Mouse (Mus musculus) C2C12 (cell line): ENCODE measurements at regions not wholly inside any gene's neighbourhood (a gene's known extent, or its start where the extent isn't known, plus 50 kb on each side); places are given as distances from the start of the nearest gene placed in this dataset.

ENCODE experiments used
- H3K27me3 ChIP-seq: one replicate; pipeline ENCODE4 v1.6.1; 2011; ENCODE audit not compliant: control insufficient read depth, insufficient read depth, insufficient read length
- H3K36me3 ChIP-seq: one replicate; pipeline ENCODE4 v1.6.1; 2011; ENCODE audit not compliant: control insufficient read depth, insufficient read depth
- H3K4me3 ChIP-seq: one replicate; pipeline ENCODE4 v1.5.1; 2011; ENCODE audit warnings: mild to moderate bottlenecking, control low read depth; ENCODE audit not compliant: poor library complexity, insufficient read depth, severe bottlenecking
- H3K79me2 ChIP-seq: one replicate; pipeline ENCODE4 v1.6.1; 2011; ENCODE audit not compliant: control insufficient read depth, insufficient read depth
- H3K79me3 ChIP-seq: one replicate; pipeline ENCODE4 v1.6.1; 2011; ENCODE audit warnings: low read depth, control low read depth
- H3ac ChIP-seq: one replicate; pipeline ENCODE3; 2011; ENCODE audit warnings: low read depth; ENCODE audit not compliant: control insufficient read depth, insufficient read length
- CEBPB ChIP-seq: IDR thresholded peaks from one replicate; pipeline ENCODE4 v1.6.1; 2011; ENCODE audit warnings: low read depth, mild to moderate bottlenecking, control low read depth, moderate library complexity
- CTCF ChIP-seq: IDR thresholded peaks from one replicate; pipeline ENCODE4 v1.5.1; 2011; ENCODE audit not compliant: control insufficient read depth, insufficient read depth, insufficient read length
- FOSL1 ChIP-seq: IDR thresholded peaks from one replicate; pipeline ENCODE4 v1.8.0; 2011; ENCODE audit warnings: mild to moderate bottlenecking, low read length; ENCODE audit not compliant: poor library complexity, insufficient read depth, severe bottlenecking
- MAX ChIP-seq: IDR thresholded peaks from one replicate; pipeline ENCODE4 v1.6.1; 2011; ENCODE audit warnings: mild to moderate bottlenecking, control low read depth
- MYOD1 ChIP-seq: IDR thresholded peaks from one replicate; pipeline ENCODE4 v1.6.1; 2011; ENCODE audit warnings: low read depth; ENCODE audit not compliant: control insufficient read depth, insufficient read length
- MYOG ChIP-seq: IDR thresholded peaks from one replicate; pipeline ENCODE4 v1.6.1; 2011; ENCODE audit not compliant: control insufficient read depth, insufficient read length; ENCODE audit errors: extremely low read depth
- USF1 ChIP-seq: IDR thresholded peaks from one replicate; pipeline ENCODE4 v1.6.1; 2011; ENCODE audit warnings: low read depth, mild to moderate bottlenecking, control low read depth, moderate library complexity

- Histone ChIP-seq H3K36me3 (no peaks in the 10 kb centered on the region), H3K4me3 (no peak overlapping the region), H3ac (no peak overlapping the region)
These were observed 261.8 kb downstream of the Uaca start for GRCm38 (mm10) chr9:61055928-61056730.

GRCm38 (mm10) chr9:61056731-61057270, 262.5 kb downstream of the Uaca start:
- no peak overlapping the region for H3ac ChIP-seq

More at GRCm38 (mm10) chr9:61055928-61056730, 261.8 kb downstream of the Uaca start:
- H3K79me2 ChIP-seq: no peaks in the 10 kb centered on the region
- no peak for TF ChIP-seq MAX
- no peak for TF ChIP-seq CTCF
- TF ChIP-seq USF1: no peak
- no peak for TF ChIP-seq MYOG
- no peak for TF ChIP-seq CEBPB
- no peak for TF ChIP-seq MYOD1
- TF ChIP-seq FOSL1: no peak
- no peaks in the 10 kb centered on the region for H3K27me3 ChIP-seq
- H3K79me3 ChIP-seq: no peaks in the 10 kb centered on the region

GRCm38 (mm10) chr9:61059225-61059624, 264.9 kb downstream of the Uaca start:
- H3ac ChIP-seq: no peak overlapping the region
- TF ChIP-seq FOSL1: no peak
- no peaks in the 10 kb centered on the region for H3K27me3 ChIP-seq
- H3K36me3 ChIP-seq: no peaks in the 10 kb centered on the region
- no peaks in the 10 kb centered on the region for H3K79me3 ChIP-seq
- no peaks in the 10 kb centered on the region for H3K79me2 ChIP-seq
- H3K4me3 ChIP-seq: no peak overlapping the region

More at GRCm38 (mm10) chr9:61056731-61057270, 262.5 kb downstream of the Uaca start:
- H3K27me3 ChIP-seq: no peaks in the 10 kb centered on the region
- no peaks in the 10 kb centered on the region for H3K79me3 ChIP-seq
- no peaks in the 10 kb centered on the region for H3K79me2 ChIP-seq
- no peaks in the 10 kb centered on the region for H3K36me3 ChIP-seq
- no peak for TF ChIP-seq FOSL1
- TF ChIP-seq MAX: no peak
- peak; percentile 7 for TF ChIP-seq CEBPB
- TF ChIP-seq MYOG: no peak
- peak; percentile 50 for TF ChIP-seq MYOD1
- no peak for TF ChIP-seq CTCF
- no peak for TF ChIP-seq USF1
- no peak overlapping the region for H3K4me3 ChIP-seq

GRCm38 (mm10) chr9:61060958-61061357, 266.6 kb downstream of the Uaca start:
- Histone ChIP-seq H3K27me3 (no peaks in the 10 kb centered on the region), H3K79me3 (no peaks in the 10 kb centered on the region), H3ac (no peak overlapping the region), H3K36me3 (no peaks in the 10 kb centered on the region), H3K4me3 (no peak overlapping the region), H3K79me2 (no peaks in the 10 kb centered on the region)
- TF ChIP-seq CEBPB (no peak), CTCF (no peak), MYOD1 (no peak), FOSL1 (no peak), MAX (no peak), USF1 (no peak), MYOG (no peak)

- H3K36me3 ChIP-seq: no peaks in the 10 kb centered on the region
- peaks cover 9% of the 10 kb centered on the region for H3K27me3 ChIP-seq
- TF ChIP-seq MAX: no peak
- TF ChIP-seq CEBPB: no peak
- TF ChIP-seq USF1: no peak
- no peak for TF ChIP-seq CTCF
- TF ChIP-seq MYOD1: no peak
- no peak for TF ChIP-seq FOSL1
- TF ChIP-seq MYOG: no peak
These were observed 270.5 kb downstream of the Uaca start for GRCm38 (mm10) chr9:61064714-61065305.

More at GRCm38 (mm10) chr9:61064714-61065305, 270.5 kb downstream of the Uaca start:
- no peak overlapping the region for H3K4me3 ChIP-seq
- H3ac ChIP-seq: no peak overlapping the region
- H3K79me2 ChIP-seq: no peaks in the 10 kb centered on the region
- H3K79me3 ChIP-seq: no peaks in the 10 kb centered on the region
